Mouse (Mus musculus) adrenal gland, adult 2 months (tissue): ENCODE data around the gene Slc6a13. TPM values are rescaled to one million over a fixed set of nuclear protein-coding genes. Genes with fewer than 3 reads are reported as not detected.
A peak's percentile ranks its signal among the peaks of the same experiment; 100 is the strongest.

Experiments used
- DNase-seq: peaks from one replicate; pipeline ENCODE4 v3.0.0; 2021
- microRNA-seq, 2 experiments: library from miRNA; unstranded; fragments of <30 nt; microRNA quantifications; one replicate each; pipeline ENCODE4 v1.2.0; 2021
- polyA plus RNA-seq: library from polyadenylated mRNA; depleted of rRNA; stranded (reverse); fragments of >200 nt; gene quantifications from 2 replicates; pipeline ENCODE4 v1.2.3, GENCODE M21; 2012; rRNA removed
- total RNA-seq, 2 experiments: library from RNA; stranded (reverse); gene quantifications; 2 replicates each; pipeline ENCODE4 v1.2.3; 2021

The Slc6a13 gene
- total and polyA plus RNA-seq, 3 experiments: 1.1 to 2.5 (median 1.6) TPM

GRCm38 (mm10) chr6:121378256-121378655, 78.2 kb downstream of the Slc6a13 start:
- DNase-seq: no peak

- DNase-seq: no peak
Measured at GRCm38 (mm10) chr6:121380576-121380975, 80.5 kb downstream of the Slc6a13 start.

GRCm38 (mm10) chr6:121382071-121382470, 82.0 kb downstream of the Slc6a13 start:
- DNase-seq: peak; percentile 6

- no peak for DNase-seq
Measured at GRCm38 (mm10) chr6:121385397-121385796, 85.4 kb downstream of the Slc6a13 start.

Small RNA genes within 50 kb of the gene (microRNA-seq; reads per million reads assigned to microRNA genes)
- gene Gm24855: 0 reads per million in 2 experiments

Other genes starting within 250 kb of the Slc6a13 start
- 10 to 100 TPM; 34.0 to 44.3 TPM for gene Mical3, start 169.2 kb upstream of the Slc6a13 start, total RNA-seq
- gene Mical3, start 169.2 kb upstream of the Slc6a13 start, polyA plus RNA-seq: 17.5 and 19.9 TPM in 2 replicates
- 10 to 100 TPM in 1 of 2 experiments, 1 to 10 TPM in 1; 9.1 to 11.2 TPM for gene Pex26, start 116.6 kb upstream of the Slc6a13 start, total RNA-seq
- gene Pex26, start 116.6 kb upstream of the Slc6a13 start, polyA plus RNA-seq: 19.2 and 24.0 TPM in 2 replicates
- gene Tuba8, start 89.5 kb upstream of the Slc6a13 start, total RNA-seq: 10 to 100 TPM; 13.3 to 16.5 TPM
- gene Tuba8, start 89.5 kb upstream of the Slc6a13 start, polyA plus RNA-seq: 2.0 and 2.3 TPM in 2 replicates
- 1 to 10 TPM; 2.7 TPM for gene Usp18, start 54.3 kb upstream of the Slc6a13 start, total RNA-seq
- 7.6 and 9.6 TPM in 2 replicates for gene Usp18, start 54.3 kb upstream of the Slc6a13 start, polyA plus RNA-seq
- gene Slc6a12, start 42.8 kb downstream of the Slc6a13 start, total RNA-seq: under 1 TPM; 0.48 to 0.95 TPM
- 0.36 and 0.44 TPM in 2 replicates for gene Slc6a12, start 42.8 kb downstream of the Slc6a13 start, polyA plus RNA-seq
- gene Iqsec3, start 173.5 kb downstream of the Slc6a13 start, total RNA-seq: 1 to 10 TPM; 3.6 to 6.3 TPM
- gene Iqsec3, start 173.5 kb downstream of the Slc6a13 start, polyA plus RNA-seq: 4.9 and 5.6 TPM in 2 replicates